Mouse (Mus musculus): ENCODE measurements around the gene Eef1akmt3. TPM values are rescaled to one million over a fixed set of nuclear protein-coding genes. Genes with fewer than 3 reads are reported as not detected.
"Not testable (repeated sequence)": the region's sequence is repeated elsewhere in the genome, so short reads cannot be mapped to it uniquely, and the experiment has no call there.

Eef1akmt3 gene
- total RNA-seq, 1 experiment from 2014 or later, result not detected

- no peak for ATAC-seq (replicated peaks; ENCODE audit: low read depth, poor library complexity, severe bottlenecking)
These were observed 29.9 kb upstream of the Eef1akmt3 start for GRCm38 (mm10) chr10:127071203-127071602.

- peak; percentile 85 for ATAC-seq (replicated peaks; ENCODE audit: low read depth, poor library complexity, severe bottlenecking)
These were observed 29.1 kb upstream of the Eef1akmt3 start, which contains the start of gene Tspan31 for GRCm38 (mm10) chr10:127070190-127071121. Tspan31 (minus strand) TSS chr10:127070264.

GRCm38 (mm10) chr10:127069281-127070189, 28.2 kb upstream of the Eef1akmt3 start:
- peak; percentile 13 for ATAC-seq (replicated peaks; ENCODE audit: low read depth, poor library complexity, severe bottlenecking)

- no peak for ATAC-seq (replicated peaks; ENCODE audit: low read depth, poor library complexity, severe bottlenecking)
These were observed 27.2 kb upstream of the Eef1akmt3 start for GRCm38 (mm10) chr10:127068360-127069038.

- no peak for ATAC-seq (replicated peaks; ENCODE audit: low read depth, poor library complexity, severe bottlenecking)
These were observed 25.3 kb upstream of the Eef1akmt3 start for GRCm38 (mm10) chr10:127066519-127067018.

- ATAC-seq (replicated peaks; ENCODE audit: low read depth, poor library complexity, severe bottlenecking), result no peak
These were observed 24.7 kb upstream of the Eef1akmt3 start for GRCm38 (mm10) chr10:127065981-127066380.

GRCm38 (mm10) chr10:127063913-127064870, 22.9 kb upstream of the Eef1akmt3 start:
- peak; percentile 1; the same call in 1 of the 2 replicates for ATAC-seq (replicated peaks; ENCODE audit: low read depth, poor library complexity, severe bottlenecking)

GRCm38 (mm10) chr10:127063239-127063872, 22.0 kb upstream of the Eef1akmt3 start, which contains the start of gene Cdk4:
Cdk4 (plus strand) TSS chr10:127063534.
- ATAC-seq (replicated peaks; ENCODE audit: low read depth, poor library complexity, severe bottlenecking), result peak; percentile 81

GRCm38 (mm10) chr10:127062503-127062902, 21.2 kb upstream of the Eef1akmt3 start:
- no peak for ATAC-seq (replicated peaks; ENCODE audit: low read depth, poor library complexity, severe bottlenecking)

GRCm38 (mm10) chr10:127062101-127062500, 20.8 kb upstream of the Eef1akmt3 start:
- not testable (repeated sequence) for ATAC-seq (replicated peaks; ENCODE audit: low read depth, poor library complexity, severe bottlenecking)

- no peak for ATAC-seq (replicated peaks; ENCODE audit: low read depth, poor library complexity, severe bottlenecking)
These were observed 20.2 kb upstream of the Eef1akmt3 start for GRCm38 (mm10) chr10:127061513-127061912.

- no peak for ATAC-seq (replicated peaks; ENCODE audit: low read depth, poor library complexity, severe bottlenecking)
These were observed 19.8 kb upstream of the Eef1akmt3 start for GRCm38 (mm10) chr10:127061085-127061484.

- ATAC-seq (replicated peaks; ENCODE audit: low read depth, poor library complexity, severe bottlenecking), result no peak
These were observed 18.9 kb upstream of the Eef1akmt3 start, which contains the start of gene March9 for GRCm38 (mm10) chr10:127059968-127060916. March9 (minus strand) TSS chr10:127060184.

- no peak for ATAC-seq (replicated peaks; ENCODE audit: low read depth, poor library complexity, severe bottlenecking)
These were observed 18.1 kb upstream of the Eef1akmt3 start for GRCm38 (mm10) chr10:127059174-127059967.

- no peak for ATAC-seq (replicated peaks; ENCODE audit: low read depth, poor library complexity, severe bottlenecking)
These were observed 17.4 kb upstream of the Eef1akmt3 start for GRCm38 (mm10) chr10:127058708-127059107.

GRCm38 (mm10) chr10:127058161-127058560, 16.8 kb upstream of the Eef1akmt3 start:
- ATAC-seq (replicated peaks; ENCODE audit: low read depth, poor library complexity, severe bottlenecking), result peak; percentile 79

Measured in common myeloid progenitor, adult 5-6 weeks (primary cell).